Mouse (Mus musculus): ENCODE data around the gene Tdrd5. TPM values are rescaled to one million over a fixed set of nuclear protein-coding genes. Genes with fewer than 3 reads are reported as not detected.
A peak's percentile ranks its signal among the peaks of the same experiment; 100 is the strongest.

Gene Tdrd5
- polyA plus RNA-seq, 1 experiment from 2014 or later: not detected

DNA sequence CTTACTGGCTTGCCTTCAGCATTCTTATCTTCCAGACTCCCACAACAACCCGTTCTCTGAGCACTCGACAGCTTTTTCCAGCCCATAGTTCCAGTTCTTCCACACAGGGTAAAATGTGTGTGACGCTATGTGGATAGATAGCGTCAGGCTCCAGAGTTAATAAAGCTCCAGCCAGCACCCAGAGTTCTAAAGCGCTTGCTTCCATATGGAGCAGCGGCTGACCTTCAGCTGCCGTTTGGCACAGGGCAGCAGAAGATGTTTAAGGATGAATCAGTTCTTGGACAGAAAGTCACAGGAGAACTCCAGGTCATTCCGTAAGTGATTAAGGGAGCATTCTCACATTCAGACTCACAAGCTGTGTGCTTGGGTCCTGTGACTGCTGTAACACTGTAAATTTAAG is 85.5 kb downstream of the Tdrd5 start:
- DNase-seq (ENCODE audit: low spot score, missing footprints) (no peak), ATAC-seq (ENCODE audit: low FRiP score) (no peak)
- Histone ChIP-seq H3K36me3 (ENCODE audit: control insufficient read depth, insufficient read depth, low read length) (no peaks in the 10 kb centered on the region), H3K4me2 (no peak overlapping the region), H3K9ac (ENCODE audit: low read length) (no peak overlapping the region), H3K9me3 (ENCODE audit: control insufficient read depth, low read length) (no peaks in the 10 kb centered on the region), H3K27me3 (ENCODE audit: control insufficient read depth, insufficient read depth, low read length) (no peaks in the 10 kb centered on the region), H3K4me3 (ENCODE audit: low read depth, low read length) (no peak overlapping the region), H3K4me1 (ENCODE audit: control insufficient read depth, insufficient read depth, low read length) (peaks cover 16% of the 10 kb centered on the region), H3K27ac (ENCODE audit: low read depth, low read length) (no peak overlapping the region)
- whole genome bisulfite sequencing: 86% methylated on average over 8 of the region's 8 CpGs

DNA sequence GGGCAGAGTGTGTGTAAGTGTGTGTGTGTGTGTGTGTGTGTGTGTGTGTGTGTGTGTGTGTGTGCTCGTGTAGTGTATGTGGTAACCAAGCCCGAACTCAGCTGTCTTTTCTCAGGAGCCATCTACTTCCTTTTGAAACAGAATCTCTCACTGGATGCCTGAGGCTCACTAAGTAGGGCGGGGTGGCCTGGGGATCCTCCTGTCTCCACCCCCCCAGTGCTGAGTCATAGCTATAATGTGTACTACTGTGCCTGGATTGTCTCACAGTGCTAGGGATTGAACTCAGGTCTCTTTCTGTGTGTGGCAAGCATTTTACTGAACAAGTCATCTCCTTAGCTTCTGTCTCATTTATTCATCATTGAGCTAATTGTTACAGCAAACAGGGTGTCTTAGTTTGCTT is 86.1 kb downstream of the Tdrd5 start:
- no peak overlapping the region for H3K27ac ChIP-seq (ENCODE audit: low read depth, low read length)

GRCm38 (mm10) chr1:156216249-156216648 is 87.2 kb downstream of the Tdrd5 start:
- Histone ChIP-seq H3K9ac (ENCODE audit: low read length) (no peak overlapping the region), H3K36me3 (ENCODE audit: control insufficient read depth, insufficient read depth, low read length) (no peaks in the 10 kb centered on the region), H3K4me3 (ENCODE audit: low read depth, low read length) (no peak overlapping the region), H3K27ac (ENCODE audit: low read depth, low read length) (no peak overlapping the region), H3K9me3 (ENCODE audit: control insufficient read depth, low read length) (no peaks in the 10 kb centered on the region), H3K4me1 (ENCODE audit: control insufficient read depth, insufficient read depth, low read length) (peaks cover 2% of the 10 kb centered on the region; the same call in 1 of the 2 replicates), H3K27me3 (ENCODE audit: control insufficient read depth, insufficient read depth, low read length) (no peaks in the 10 kb centered on the region), H3K4me2 (no peak overlapping the region)
- DNase-seq (ENCODE audit: low spot score, missing footprints): no peak
- no peak for ATAC-seq (ENCODE audit: low FRiP score)
- WGBS: 70% methylated on average over 4 of the region's 4 CpGs

More for the DNA sequence above, 86.1 kb downstream of the Tdrd5 start:
- Histone ChIP-seq H3K4me1 (ENCODE audit: control insufficient read depth, insufficient read depth, low read length) (peaks cover 11% of the 10 kb centered on the region), H3K36me3 (ENCODE audit: control insufficient read depth, insufficient read depth, low read length) (no peaks in the 10 kb centered on the region), H3K27me3 (ENCODE audit: control insufficient read depth, insufficient read depth, low read length) (no peaks in the 10 kb centered on the region), H3K9me3 (ENCODE audit: control insufficient read depth, low read length) (no peaks in the 10 kb centered on the region), H3K4me2 (no peak overlapping the region), H3K4me3 (ENCODE audit: low read depth, low read length) (no peak overlapping the region), H3K9ac (ENCODE audit: low read length) (no peak overlapping the region)
- no peak for DNase-seq (ENCODE audit: low spot score, missing footprints)
- WGBS: 85% methylated on average over 3 of the region's 3 CpGs
- no peak for ATAC-seq (ENCODE audit: low FRiP score)

DNA sequence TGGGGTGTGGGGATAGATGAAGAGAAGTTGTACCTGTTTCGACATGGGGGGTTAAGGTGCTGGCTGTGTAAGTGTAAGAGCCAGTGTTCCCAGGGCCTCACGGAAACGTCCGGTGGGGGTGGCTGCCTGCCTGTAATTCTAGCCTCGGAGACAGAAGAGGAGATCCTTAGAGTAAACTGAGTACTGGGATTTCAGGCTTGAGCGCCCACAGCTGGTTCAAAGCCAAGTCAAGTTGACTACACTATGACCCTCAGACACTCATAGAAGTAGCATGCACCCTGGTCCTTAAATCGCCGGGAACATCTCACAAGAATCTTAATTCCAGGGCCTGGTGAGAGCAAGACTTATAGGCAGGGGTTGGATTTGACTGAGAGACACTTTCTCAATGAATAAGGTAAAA is 88.8 kb downstream of the Tdrd5 start:
- Histone ChIP-seq H3K9me3 (ENCODE audit: control insufficient read depth, low read length) (no peaks in the 10 kb centered on the region), H3K36me3 (ENCODE audit: control insufficient read depth, insufficient read depth, low read length) (no peaks in the 10 kb centered on the region), H3K27ac (ENCODE audit: low read depth, low read length) (no peak overlapping the region), H3K27me3 (ENCODE audit: control insufficient read depth, insufficient read depth, low read length) (no peaks in the 10 kb centered on the region), H3K9ac (ENCODE audit: low read length) (no peak overlapping the region), H3K4me3 (ENCODE audit: low read depth, low read length) (no peak overlapping the region), H3K4me1 (ENCODE audit: control insufficient read depth, insufficient read depth, low read length) (peaks cover 2% of the 10 kb centered on the region; the same call in 1 of the 2 replicates), H3K4me2 (no peak overlapping the region)
- 87% methylated on average over 8 of the region's 8 CpGs for WGBS
- ATAC-seq (ENCODE audit: low FRiP score): no peak
- no peak for DNase-seq (ENCODE audit: low spot score, missing footprints)

DNA sequence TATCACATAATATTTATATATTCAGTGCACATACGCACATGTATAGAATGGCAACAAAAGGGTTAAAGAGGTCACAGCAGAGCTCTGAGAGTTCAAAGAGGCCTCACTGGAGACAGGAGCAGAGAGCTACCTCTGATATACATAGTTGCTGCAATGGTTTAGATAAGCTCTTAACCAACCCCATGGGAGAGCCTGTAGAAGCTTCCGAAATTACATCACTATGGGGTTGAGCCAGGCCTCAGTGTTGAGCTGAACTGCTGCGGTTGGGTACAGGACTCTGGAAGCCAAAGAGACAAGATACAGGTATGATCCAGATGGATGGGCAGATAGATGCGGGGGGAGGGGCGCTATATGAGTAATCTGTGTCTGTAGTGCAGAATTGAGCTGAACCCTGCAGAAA is 90.5 kb downstream of the Tdrd5 start:
- H3K4me2 ChIP-seq: no peak overlapping the region
- H3K9ac ChIP-seq (ENCODE audit: low read length): no peak overlapping the region
- no peaks in the 10 kb centered on the region for H3K9me3 ChIP-seq (ENCODE audit: control insufficient read depth, low read length)
- 87% methylated on average over 5 of the region's 5 CpGs for WGBS
- peaks cover 2% of the 10 kb centered on the region; the same call in 1 of the 2 replicates for H3K4me1 ChIP-seq (ENCODE audit: control insufficient read depth, insufficient read depth, low read length)
- ATAC-seq (ENCODE audit: low FRiP score) (no peak), DNase-seq (ENCODE audit: low spot score, missing footprints) (peak; percentile 81)
- H3K36me3 ChIP-seq (ENCODE audit: control insufficient read depth, insufficient read depth, low read length): no peaks in the 10 kb centered on the region
- no peak overlapping the region for H3K27ac ChIP-seq (ENCODE audit: low read depth, low read length)
- no peaks in the 10 kb centered on the region for H3K27me3 ChIP-seq (ENCODE audit: control insufficient read depth, insufficient read depth, low read length)
- no peak overlapping the region; the same call in 1 of the 2 replicates for H3K4me3 ChIP-seq (ENCODE audit: low read depth, low read length)

- no peaks in the 10 kb centered on the region for H3K27me3 ChIP-seq (ENCODE audit: control insufficient read depth, insufficient read depth, low read length)
- WGBS: 25% methylated on average over 6 of the region's 6 CpGs
- H3K27ac ChIP-seq (ENCODE audit: low read depth, low read length): no peak overlapping the region
- H3K36me3 ChIP-seq (ENCODE audit: control insufficient read depth, insufficient read depth, low read length): no peaks in the 10 kb centered on the region
- no peak for DNase-seq (ENCODE audit: low spot score, missing footprints)
- H3K4me3 ChIP-seq (ENCODE audit: low read depth, low read length): no peak overlapping the region
- ATAC-seq (ENCODE audit: low FRiP score): peak; percentile 57; the same call in 1 of the 2 replicates
- no peak overlapping the region for H3K9ac ChIP-seq (ENCODE audit: low read length)
- no peaks in the 10 kb centered on the region for H3K9me3 ChIP-seq (ENCODE audit: control insufficient read depth, low read length)
- H3K4me2 ChIP-seq: no peak overlapping the region
- peaks cover 2% of the 10 kb centered on the region; the same call in 1 of the 2 replicates for H3K4me1 ChIP-seq (ENCODE audit: control insufficient read depth, insufficient read depth, low read length)
These were observed 91.6 kb downstream of the Tdrd5 start for GRCm38 (mm10) chr1:156211809-156212317.

Other genes with a start within 250 kb of the Tdrd5 start
- gene Fam163a, start 98.6 kb downstream of the Tdrd5 start, polyA plus RNA-seq (2014; fragmentation: Nextera tagmentation; extraction: Ambion mirVana): 5.8 and 6.8 TPM in 2 replicates
- 0.08 and 0.15 TPM in 2 replicates for gene Nphs2, start 7.1 kb upstream of the Tdrd5 start, polyA plus RNA-seq (2014; fragmentation: Nextera tagmentation; extraction: Ambion mirVana)
- 900 and 949 TPM in 2 replicates for gene Gm2000, start 62.4 kb upstream of the Tdrd5 start, polyA plus RNA-seq (2014; fragmentation: Nextera tagmentation; extraction: Ambion mirVana)
- 0.30 TPM in 1 of 2 replicates, not detected in the other for gene Axdnd1, start 117.5 kb upstream of the Tdrd5 start, polyA plus RNA-seq (2014; fragmentation: Nextera tagmentation; extraction: Ambion mirVana)
- 21.4 and 23.6 TPM in 2 replicates for gene Soat1, start 170.7 kb upstream of the Tdrd5 start, polyA plus RNA-seq (2014; fragmentation: Nextera tagmentation; extraction: Ambion mirVana)
- 0.44 and 0.74 TPM in 2 replicates for gene Gm10031, start 220.3 kb upstream of the Tdrd5 start, polyA plus RNA-seq (2014; fragmentation: Nextera tagmentation; extraction: Ambion mirVana)

Measured in midbrain, embryonic 11.5 days (tissue).